Mouse (Mus musculus): ENCODE results near the gene Ncbp1.

Gene Ncbp1

GRCm38 (mm10) chr4:46138287-46139222, at the start of gene Ncbp1, which contains the start of gene Tstd2:
Gene Ncbp1 (plus strand): TSS chr4:46138613.
Gene Tstd2 (minus strand): TSS chr4:46138694.
- in situ Hi-C loops (cut with MboI; ENCODE audit: low sequenced_read_pairs): no loop called here

GRCm38 (mm10) chr4:46089524-46090125, 48.8 kb upstream of the Ncbp1 start:
- in situ Hi-C loops (cut with MboI; ENCODE audit: low sequenced_read_pairs): no loop called here

- in situ Hi-C loops (cut with MboI; ENCODE audit: low sequenced_read_pairs): no loop called here
These were observed 45.9 kb upstream of the Ncbp1 start for GRCm38 (mm10) chr4:46092429-46093076.

- in situ Hi-C loops (cut with MboI; ENCODE audit: low sequenced_read_pairs): no loop called here
These were observed 43.2 kb upstream of the Ncbp1 start for GRCm38 (mm10) chr4:46094916-46095825.

GRCm38 (mm10) chr4:46095826-46096159, 42.6 kb upstream of the Ncbp1 start:
- in situ Hi-C loops (cut with MboI; ENCODE audit: low sequenced_read_pairs): no loop called here

- in situ Hi-C loops (cut with MboI; ENCODE audit: low sequenced_read_pairs): no loop called here
These were observed 41.9 kb upstream of the Ncbp1 start for GRCm38 (mm10) chr4:46096546-46096945.

- in situ Hi-C loops (cut with MboI; ENCODE audit: low sequenced_read_pairs): no loop called here
These were observed 40.8 kb upstream of the Ncbp1 start for GRCm38 (mm10) chr4:46097591-46097990.

- in situ Hi-C loops (cut with MboI; ENCODE audit: low sequenced_read_pairs): no loop called here
These were observed 39.3 kb upstream of the Ncbp1 start for GRCm38 (mm10) chr4:46099132-46099531.

- in situ Hi-C loops (cut with MboI; ENCODE audit: low sequenced_read_pairs): no loop called here
These were observed 37.9 kb upstream of the Ncbp1 start for GRCm38 (mm10) chr4:46100539-46100938.

GRCm38 (mm10) chr4:46101211-46101711, 37.2 kb upstream of the Ncbp1 start:
- in situ Hi-C loops (cut with MboI; ENCODE audit: low sequenced_read_pairs): no loop called here

GRCm38 (mm10) chr4:46102078-46102769, 36.2 kb upstream of the Ncbp1 start:
- in situ Hi-C loops (cut with MboI; ENCODE audit: low sequenced_read_pairs): no loop called here

- in situ Hi-C loops (cut with MboI; ENCODE audit: low sequenced_read_pairs): no loop called here
These were observed 28.3 kb upstream of the Ncbp1 start for GRCm38 (mm10) chr4:46110084-46110483.

- in situ Hi-C loops (cut with MboI; ENCODE audit: low sequenced_read_pairs): no loop called here
These were observed 27.1 kb upstream of the Ncbp1 start for GRCm38 (mm10) chr4:46111361-46111760.

GRCm38 (mm10) chr4:46115308-46115707, 23.1 kb upstream of the Ncbp1 start:
- in situ Hi-C loops (cut with MboI; ENCODE audit: low sequenced_read_pairs): no loop called here

GRCm38 (mm10) chr4:46116544-46117175, 21.8 kb upstream of the Ncbp1 start:
- in situ Hi-C loops (cut with MboI; ENCODE audit: low sequenced_read_pairs): no loop called here

GRCm38 (mm10) chr4:46117536-46117935, 20.9 kb upstream of the Ncbp1 start:
- in situ Hi-C loops (cut with MboI; ENCODE audit: low sequenced_read_pairs): no loop called here

- in situ Hi-C loops (cut with MboI; ENCODE audit: low sequenced_read_pairs): no loop called here
These were observed 18.8 kb upstream of the Ncbp1 start for GRCm38 (mm10) chr4:46119514-46120094.

- in situ Hi-C loops (cut with MboI; ENCODE audit: low sequenced_read_pairs): no loop called here
These were observed 17.6 kb upstream of the Ncbp1 start for GRCm38 (mm10) chr4:46120767-46121166.

GRCm38 (mm10) chr4:46123358-46123757, 15.1 kb upstream of the Ncbp1 start:
- in situ Hi-C loops (cut with MboI; ENCODE audit: low sequenced_read_pairs): no loop called here

All from CH12F3 (cell line).